11 mouse cellular contexts compared by ENCODE assay signal in genomic region chr11:87750521-87750920, GRCm38 (mm10). TPM values are rescaled to one million over a fixed set of nuclear protein-coding genes. Genes with fewer than 3 reads are reported as not detected.
DNase-seq lines count a peak whose midpoint lies in the region; ATAC-seq and TF ChIP-seq lines count a peak whose summit lies in the region.
"Had no signal": no experiment of that assay in that cellular context is flagged by ENCODE, and none has a peak within 500 bp of the region (broad histone marks: within the 10 kb centered on the region; RNA-seq: fewer than 3 reads in every experiment).

No protein-coding gene starts in this region.

- H3K27me3 ChIP-seq in lung, postnatal 0 days (replicated peaks; ENCODE audit: insufficient read depth, low read length): no peaks in the 10 kb centered on the region
- no peaks in the 10 kb centered on the region for H3K27me3 ChIP-seq in liver, embryonic 16.5 days (ENCODE audit: control insufficient read depth, insufficient read depth, low read depth, low read length)
- H3K27me3 ChIP-seq: Patski had no signal

- no peak for TF ChIP-seq EP300 in lung, postnatal 0 days (IDR thresholded peaks at IDR 0.05)

- no peaks in the 10 kb centered on the region for H3K9me3 ChIP-seq in lung, postnatal 0 days (ENCODE audit: low read length)
- H3K9me3 ChIP-seq in liver, embryonic 16.5 days (replicated peaks; ENCODE audit: control insufficient read depth, low read length): no peaks in the 10 kb centered on the region

- H3K9ac ChIP-seq in lung, postnatal 0 days (replicated peaks; ENCODE audit: low read depth): no peak overlapping the region
- peak overlapping the region; percentile 77 for H3K9ac ChIP-seq in liver, embryonic 16.5 days (ENCODE audit: low read depth, low read length)

- no peak for TF ChIP-seq CTCF in lung, postnatal 0 days (IDR thresholded peaks at IDR 0.05)

- H3K4me1 ChIP-seq in lung, postnatal 0 days (ENCODE audit: insufficient read depth, low read depth, low read length): no peaks in the 10 kb centered on the region
- no peaks in the 10 kb centered on the region for H3K4me1 ChIP-seq in brown adipose tissue, adult 24 weeks (ENCODE audit: control insufficient read depth, insufficient read depth, insufficient read length, low read length)
- H3K4me1 ChIP-seq in liver, embryonic 16.5 days (ENCODE audit: control insufficient read depth, low read depth, low read length): peaks cover 73% of the 10 kb centered on the region

- H3K4me2 ChIP-seq in lung, postnatal 0 days (replicated peaks; ENCODE audit: low read depth, low read length): 0 out of 2 replicates have a peak overlapping the region, but pooled peaks have one; percentile 5
- peak overlapping the region; percentile 85 for H3K4me2 ChIP-seq in liver, embryonic 16.5 days (ENCODE audit: low read depth, low read length)

- 54% methylated on average over 3 of the region's 3 CpGs for WGBS in lung, postnatal 0 days
- 12% methylated on average over 3 of the region's 3 CpGs for WGBS in liver, embryonic 16.5 days (ENCODE audit: insufficient replicate concordance)

- ATAC-seq in lung, postnatal 0 days: no peak
- no peak for ATAC-seq in liver, embryonic 16.5 days (ENCODE audit: low read depth)
- ATAC-seq in cerebellum, adult (ENCODE audit: insufficient number of reproducible peaks, low FRiP score, low TSS enrichment): no peak
- ATAC-seq: Patski had no signal

- no peak for DNase-seq in lung, postnatal 0 days (ENCODE audit: low spot score)
- no peak for DNase-seq in lung, adult 18-20 months
- peak; percentile 60 to 61 for DNase-seq in thymus, postnatal 36 days
- DNase-seq in kidney, postnatal 10 days: no peak
- DNase-seq: adrenal gland, postnatal 36 days; cerebellum, postnatal 25 days; gastrocnemius, postnatal 36 days had no signal

- H3K36me3 ChIP-seq in lung, postnatal 0 days (ENCODE audit: insufficient read depth, low read length): no peaks in the 10 kb centered on the region
- H3K36me3 ChIP-seq in liver, embryonic 16.5 days (ENCODE audit: control insufficient read depth, insufficient read depth): no peaks in the 10 kb centered on the region; the same call in 1 of the 2 replicates

- H3K4me3 ChIP-seq in lung, postnatal 0 days (ENCODE audit: low read depth, low read length): no peak overlapping the region
- H3K4me3 ChIP-seq in brown adipose tissue, adult 24 weeks (ENCODE audit: insufficient read depth, low read depth, low read length): no peak overlapping the region
- H3K4me3 ChIP-seq in liver, embryonic 16.5 days (ENCODE audit: low read depth, low read length): peak overlapping the region; percentile 59

- H3K27ac ChIP-seq in lung, postnatal 0 days (ENCODE audit: low read length): 0 out of 2 replicates have a peak overlapping the region, but pooled peaks have one; percentile 32
- peak overlapping the region; percentile 87 for H3K27ac ChIP-seq in brown adipose tissue, adult 24 weeks (replicated peaks; ENCODE audit: low read depth, low read length)
- peak overlapping the region; percentile 99 for H3K27ac ChIP-seq in liver, embryonic 16.5 days (ENCODE audit: low read length)

RNA-seq across cellular contexts. Expression of gene Tspoap1, which starts 9.8 kb away (rescaled TPM):
- polyA plus RNA-seq in lung, postnatal 0 days (2015; fragmentation: Nextera tagmentation; extraction: Ambion mirVana): 0.64 and 0.83 TPM in 2 replicates
- not detected in 2 replicates for polyA plus RNA-seq in brown adipose tissue, adult 24 weeks (2012; ENCODE audit: insufficient read depth, insufficient read length, missing spikeins)
- 1.7 and 2.7 TPM in 2 replicates for polyA plus RNA-seq in liver, embryonic 16.5 days (2015; fragmentation: Nextera tagmentation; extraction: Ambion mirVana)

RNA-seq across cellular contexts. Expression of gene Supt4a, which starts 13.2 kb away (rescaled TPM):
- polyA plus RNA-seq in lung, postnatal 0 days (2015; fragmentation: Nextera tagmentation; extraction: Ambion mirVana): 155 and 166 TPM in 2 replicates
- 90.3 and 97.1 TPM in 2 replicates for polyA plus RNA-seq in brown adipose tissue, adult 24 weeks (2012; ENCODE audit: insufficient read depth, insufficient read length, missing spikeins)
- polyA plus RNA-seq in liver, embryonic 16.5 days (2015; fragmentation: Nextera tagmentation; extraction: Ambion mirVana): 180 and 196 TPM in 2 replicates

RNA-seq across cellular contexts. Expression of gene Mpo, which starts 42.9 kb away (rescaled TPM):
- polyA plus RNA-seq in lung, postnatal 0 days (2015; fragmentation: Nextera tagmentation; extraction: Ambion mirVana): 0.32 and 0.68 TPM in 2 replicates
- not detected in 2 replicates for polyA plus RNA-seq in brown adipose tissue, adult 24 weeks (2012; ENCODE audit: insufficient read depth, insufficient read length, missing spikeins)
- polyA plus RNA-seq in liver, embryonic 16.5 days (2015; fragmentation: Nextera tagmentation; extraction: Ambion mirVana): 420 and 425 TPM in 2 replicates
- polyA plus RNA-seq: Patski had no signal

Comparison
In these comparisons a context has a peak if more than half of its experiments do, and no peak if none do; other contexts are left out.
1. DNase-seq: peak in thymus, postnatal 36 days (2 of 2); none in lung, postnatal 0 days (single experiment), lung, adult 18-20 months (0 of 2) and kidney, postnatal 10 days (single experiment).
2. H3K27ac ChIP-seq: peak in every context shown above with its lines; median percentile 99 in liver, embryonic 16.5 days; 87 in brown adipose tissue, adult 24 weeks; 32 in lung, postnatal 0 days.
3. RNA of gene Mpo, which starts 42.9 kb away (polyA plus RNA-seq): 420 to 425 TPM in liver, embryonic 16.5 days; 0.32 to 0.68 TPM in lung, postnatal 0 days and not detected in brown adipose tissue, adult 24 weeks; every median in the first group is over 100 times any median in the second.